Mouse (Mus musculus) cerebellum, adult 18-20 months (tissue): ENCODE results near the gene Atad5.
"Not testable (repeated sequence)": the region's sequence is repeated elsewhere in the genome, so short reads cannot be mapped to it uniquely, and the experiment has no call there.

Experiments used
- DNase-seq, 2 experiments: peaks; one replicate each; pipeline ENCODE4 v3.0.0; 2021

The Atad5 gene

GRCm38 (mm10) chr11:80081786-80082319 is 7.3 kb upstream of the Atad5 start:
- no peak for DNase-seq

GRCm38 (mm10) chr11:80085356-80086055 is 3.7 kb upstream of the Atad5 start:
- DNase-seq, result no peak

GRCm38 (mm10) chr11:80086844-80087243 is 2.4 kb upstream of the Atad5 start:
- DNase-seq, result peak; percentile 80 to 88

GRCm38 (mm10) chr11:80089817-80090214 is 616 bp downstream of the Atad5 start:
- no peak for DNase-seq

- DNase-seq, result no peak
Measured at GRCm38 (mm10) chr11:80090555-80091164, 1.5 kb downstream of the Atad5 start.

- DNase-seq, result no peak
Measured at GRCm38 (mm10) chr11:80098444-80099056, 9.3 kb downstream of the Atad5 start.

GRCm38 (mm10) chr11:80101298-80101697 is 12.1 kb downstream of the Atad5 start:
- no peak for DNase-seq

- DNase-seq, result no peak
Measured at GRCm38 (mm10) chr11:80104407-80104806, 15.2 kb downstream of the Atad5 start.

GRCm38 (mm10) chr11:80116411-80116810 is 27.2 kb downstream of the Atad5 start:
- DNase-seq, result no peak

- no peak for DNase-seq
Measured at GRCm38 (mm10) chr11:80132050-80132449, 42.9 kb downstream of the Atad5 start.

GRCm38 (mm10) chr11:80134744-80135143 is 45.5 kb downstream of the Atad5 start:
- no peak for DNase-seq

- DNase-seq, result no peak
Measured at GRCm38 (mm10) chr11:80135954-80136683, 46.9 kb downstream of the Atad5 start.

GRCm38 (mm10) chr11:80136786-80137185 is 47.6 kb downstream of the Atad5 start:
- DNase-seq, result peak in 1 of 2 experiments; percentile 6

GRCm38 (mm10) chr11:80137773-80138172 is 48.6 kb downstream of the Atad5 start:
- no peak for DNase-seq

GRCm38 (mm10) chr11:80141825-80142521 is 52.8 kb downstream of the Atad5 start, which contains the start of gene Tefm:
Gene Tefm (minus strand): TSS chr11:80142175.
- DNase-seq, result peak; percentile 79 to 87

GRCm38 (mm10) chr11:80142872-80143271 is 53.7 kb downstream of the Atad5 start:
- no peak for DNase-seq

- no peak for DNase-seq
Measured at GRCm38 (mm10) chr11:80145787-80146275, 56.6 kb downstream of the Atad5 start.

- no peak for DNase-seq
Measured at GRCm38 (mm10) chr11:80147748-80148147, 58.5 kb downstream of the Atad5 start.

- DNase-seq, result peak in 1 of 2 experiments; percentile 11
Measured at GRCm38 (mm10) chr11:80148313-80148712, 59.1 kb downstream of the Atad5 start.

GRCm38 (mm10) chr11:80148974-80149373 is 59.8 kb downstream of the Atad5 start:
- DNase-seq, result not testable (repeated sequence)

GRCm38 (mm10) chr11:80149412-80150023 is 60.3 kb downstream of the Atad5 start:
- no peak for DNase-seq

GRCm38 (mm10) chr11:80150566-80150965 is 61.4 kb downstream of the Atad5 start:
- no peak for DNase-seq
